9 mouse cellular contexts compared by ENCODE assay signal in the genomic region with DNA sequence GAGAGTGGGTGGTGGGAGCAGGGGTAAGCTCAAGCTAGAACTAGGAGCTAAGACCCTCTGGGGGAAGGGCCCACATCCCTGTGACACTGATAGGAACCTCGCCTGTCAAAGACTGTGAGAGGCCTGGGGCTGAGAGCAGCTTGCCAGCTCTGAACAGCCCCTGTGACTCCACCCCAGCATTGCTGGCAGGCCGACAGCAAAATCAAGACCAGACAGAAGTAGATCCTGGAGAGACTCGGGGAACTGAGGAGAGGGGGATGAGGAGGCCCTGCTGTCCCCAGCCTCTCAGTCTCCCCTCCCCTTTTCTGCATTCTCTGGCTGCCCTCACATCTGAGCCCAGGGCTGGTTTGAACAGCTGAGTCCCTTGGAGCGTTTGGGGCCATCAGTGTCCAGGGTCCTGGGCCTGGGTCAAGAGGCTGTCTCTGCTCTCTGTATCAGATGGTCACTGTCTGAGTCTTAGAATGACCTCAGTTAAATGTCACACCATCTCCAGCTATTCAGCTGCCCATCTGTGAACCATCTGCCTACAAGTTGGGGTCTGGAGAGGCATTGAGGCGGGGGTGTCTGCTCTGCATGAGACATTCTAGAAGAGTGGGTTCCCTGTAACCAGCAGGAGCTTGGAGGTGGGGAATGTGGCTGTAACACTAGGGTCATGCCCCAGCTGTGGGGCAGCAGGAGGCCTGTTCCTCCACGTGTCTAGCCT. TPM values are rescaled to one million over a fixed set of nuclear protein-coding genes. Genes with fewer than 3 reads are reported as not detected.
DNase-seq lines count a peak whose midpoint lies in the region; ATAC-seq lines count a peak whose summit lies in the region.
"Had no signal": no experiment of that assay in that cellular context is flagged by ENCODE, and none has a peak within 500 bp of the region (broad histone marks: within the 10 kb centered on the region; RNA-seq: fewer than 3 reads in every experiment).

No protein-coding gene starts in this region.

- intact Hi-C loops in left cerebral cortex, postnatal 10 days (cut with DNase I), result no loop called here

- H3K9ac ChIP-seq in forebrain, embryonic 11.5 days (ENCODE audit: low read length), result no peak overlapping the region
- H3K9ac ChIP-seq in limb, embryonic 13.5 days, result peak overlapping the region; percentile 26; the same call in 1 of the 2 replicates

- ATAC-seq in forebrain, embryonic 11.5 days (replicated peaks; ENCODE audit: low FRiP score), result no peak
- ATAC-seq in limb, embryonic 13.5 days (ENCODE audit: low FRiP score, low read depth), result peak; percentile 80
- no peak for ATAC-seq in megakaryocyte-erythroid progenitor cell, adult 5-6 weeks (replicated peaks; ENCODE audit: low FRiP score, low TSS enrichment, poor library complexity, severe bottlenecking)

- H3K4me3 ChIP-seq in forebrain, embryonic 10.5 days, result no peak overlapping the region
- no peak overlapping the region for H3K4me3 ChIP-seq in forebrain, embryonic 11.5 days (ENCODE audit: low read depth, low read length)
- no peak overlapping the region for H3K4me3 ChIP-seq in limb, embryonic 13.5 days

- H3K4me1 ChIP-seq in forebrain, embryonic 10.5 days, result peaks cover 35% of the 10 kb centered on the region
- H3K4me1 ChIP-seq in forebrain, embryonic 11.5 days (replicated peaks; ENCODE audit: control insufficient read depth, insufficient read depth, low read length), result no peaks in the 10 kb centered on the region
- H3K4me1 ChIP-seq in limb, embryonic 13.5 days, result peaks cover 49% of the 10 kb centered on the region

- H3K4me2 ChIP-seq in forebrain, embryonic 11.5 days (ENCODE audit: low read depth, low read length, severe bottlenecking), result no peak overlapping the region
- H3K4me2 ChIP-seq in limb, embryonic 13.5 days (replicated peaks), result peak overlapping the region; percentile 9; the same call in 1 of the 2 replicates

- DNase-seq in forebrain, embryonic 10.5 days (ENCODE audit: extremely low spot score, low spot score), result peak; percentile 29
- no peak for DNase-seq in forebrain, embryonic 11.5 days (ENCODE audit: low spot score)
- DNase-seq in urinary bladder, postnatal 14 days (ENCODE audit: low spot score), result peak; percentile 40
- no peak for DNase-seq in urinary bladder, postnatal 10 days (ENCODE audit: low spot score)
- DNase-seq in left cerebral cortex, postnatal 10 days (ENCODE audit: extremely low spot score in 1 of 2, low spot score in 2 of 2), result no peak
- DNase-seq in cerebellum, postnatal 25 days, result no peak
- DNase-seq: cerebellum, adult 9-11 months had no signal

- H3K27ac ChIP-seq in forebrain, embryonic 10.5 days, result peak overlapping the region; percentile 63
- no peak overlapping the region for H3K27ac ChIP-seq in forebrain, embryonic 11.5 days (ENCODE audit: low read depth, low read length)
- H3K27ac ChIP-seq in limb, embryonic 13.5 days, result peak overlapping the region; percentile 86

- no peaks in the 10 kb centered on the region for H3K27me3 ChIP-seq in forebrain, embryonic 10.5 days (ENCODE audit: poor library complexity, severe bottlenecking)
- H3K27me3 ChIP-seq in forebrain, embryonic 11.5 days (ENCODE audit: control insufficient read depth, insufficient read depth, low read length), result no peaks in the 10 kb centered on the region
- H3K27me3 ChIP-seq in limb, embryonic 13.5 days, result no peaks in the 10 kb centered on the region

- 0 out of 2 replicates have a peak, but pooled peaks cover 5% of the 10 kb centered on the region for H3K36me3 ChIP-seq in forebrain, embryonic 10.5 days (replicated peaks)
- H3K36me3 ChIP-seq in forebrain, embryonic 11.5 days (ENCODE audit: control insufficient read depth, insufficient read depth, low read length), result no peaks in the 10 kb centered on the region
- H3K36me3 ChIP-seq in limb, embryonic 13.5 days, result no peaks in the 10 kb centered on the region

- no peaks in the 10 kb centered on the region for H3K9me3 ChIP-seq in forebrain, embryonic 10.5 days
- H3K9me3 ChIP-seq in forebrain, embryonic 11.5 days (ENCODE audit: control insufficient read depth, low read length), result no peaks in the 10 kb centered on the region
- no peaks in the 10 kb centered on the region for H3K9me3 ChIP-seq in limb, embryonic 13.5 days

- 46% methylated on average over 6 of the region's 6 CpGs for WGBS in forebrain, embryonic 10.5 days
- 45% methylated on average over 6 of the region's 6 CpGs for WGBS in forebrain, embryonic 11.5 days
- 8% methylated on average over 6 of the region's 6 CpGs for WGBS in limb, embryonic 13.5 days

RNA-seq across cellular contexts. Expression of gene Megf6, which starts 53.9 kb away (rescaled TPM):
- polyA plus RNA-seq in forebrain, embryonic 10.5 days (2016; fragmentation: Nextera tagmentation; extraction: Ambion mirVana), result 26.4 and 28.0 TPM in 2 replicates
- 23.9 and 25.7 TPM in 2 replicates for polyA plus RNA-seq in forebrain, embryonic 11.5 days (2014; fragmentation: Nextera tagmentation; extraction: Ambion mirVana)
- 61.7 and 70.0 TPM in 2 replicates for polyA plus RNA-seq in limb, embryonic 13.5 days (2015; fragmentation: Nextera tagmentation; extraction: Ambion mirVana)
- total RNA-seq in megakaryocyte-erythroid progenitor cell, adult 5-6 weeks (2014; fragmentation: Nextera tagmentation), result 0.22 and 0.37 TPM in 2 replicates
- total RNA-seq in megakaryocyte-erythroid progenitor cell, adult 5-6 weeks (2017), result 0.38 TPM in 1 of 2 replicates, not detected in the other
- total RNA-seq in left cerebral cortex, postnatal 10 days (2021), result 10 to 100 TPM in 1 of 2 experiments, 1 to 10 TPM in 1; 9.2 to 16.3 TPM

Comparison
In these comparisons a context has a peak if more than half of its experiments do, and no peak if none do; other contexts are left out.
1. DNase-seq: peak in forebrain, embryonic 10.5 days (single experiment) and urinary bladder, postnatal 14 days (single experiment); none in forebrain, embryonic 11.5 days (single experiment), urinary bladder, postnatal 10 days (single experiment), left cerebral cortex, postnatal 10 days (0 of 2) and cerebellum, postnatal 25 days (0 of 2).